Mouse (Mus musculus): ENCODE results near the gene Homer2.

The Homer2 gene

DNA sequence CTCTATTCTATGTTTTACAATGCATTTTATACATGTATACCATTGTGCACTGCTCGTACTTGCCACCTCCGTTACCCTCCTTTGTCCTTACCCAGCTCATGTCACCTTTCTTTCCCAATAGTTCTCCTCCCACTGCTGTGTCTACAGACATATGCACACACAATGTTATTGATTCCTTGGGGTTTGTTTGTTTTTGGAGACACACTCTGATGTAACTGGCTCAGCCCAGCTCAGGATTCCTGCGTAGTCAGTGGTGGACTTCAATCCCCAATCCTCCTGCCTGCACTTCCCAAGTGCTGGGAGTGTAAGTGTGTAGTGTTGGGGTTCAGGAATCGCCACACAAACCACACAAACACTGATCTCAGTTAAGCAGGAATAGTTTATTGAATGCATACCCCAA lies 120.1 kb downstream of the Homer2 start:
- no peak for DNase-seq (ENCODE audit: low spot score)

GRCm38 (mm10) chr7:81585326-81585725 lies 122.0 kb downstream of the Homer2 start:
- DNase-seq (ENCODE audit: low spot score), result no peak

DNA sequence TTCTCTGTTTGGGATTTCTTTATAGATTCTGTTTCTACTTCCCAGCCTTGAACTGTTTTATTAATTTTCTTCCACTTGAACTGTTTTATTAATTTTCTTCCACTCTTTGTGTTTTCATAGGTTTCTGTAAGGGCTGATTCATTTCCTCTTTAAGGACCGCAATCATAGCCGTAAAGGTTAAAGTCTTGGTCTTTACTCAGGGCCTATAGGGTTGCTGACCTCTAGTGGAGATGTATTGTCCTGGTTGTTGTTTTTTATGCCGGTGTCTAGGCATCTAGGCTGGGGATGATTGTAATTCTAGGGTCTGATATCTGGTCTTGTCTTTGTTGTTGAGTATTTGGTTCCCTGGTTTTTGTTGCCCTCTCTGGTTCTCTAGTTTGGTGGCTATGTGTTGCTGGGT lies 123.8 kb downstream of the Homer2 start:
- DNase-seq (ENCODE audit: low spot score), result no peak

DNA sequence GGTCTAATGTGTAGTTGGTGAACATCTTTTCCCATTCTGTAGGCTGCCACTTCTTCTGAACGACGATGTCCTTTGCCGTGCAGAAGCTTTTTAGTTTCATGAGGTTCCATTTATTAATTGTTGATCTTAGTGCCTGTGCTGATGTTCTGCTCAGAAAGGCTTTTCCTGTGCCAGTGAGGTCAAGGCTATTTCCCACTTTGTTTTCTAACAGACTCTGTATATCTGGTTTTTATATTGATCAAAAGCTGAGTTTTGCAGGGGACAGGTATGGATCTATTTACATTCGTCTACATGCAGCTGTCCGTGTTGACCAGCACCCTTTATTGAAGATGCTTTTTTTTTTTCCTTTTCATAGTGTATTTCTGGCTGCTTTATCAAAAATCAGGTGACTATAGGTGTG lies 128.0 kb downstream of the Homer2 start:
- no peak for DNase-seq (ENCODE audit: low spot score)

- DNase-seq (ENCODE audit: low spot score), result no peak
Observed at GRCm38 (mm10) chr7:81578413-81578812, 128.9 kb downstream of the Homer2 start.

GRCm38 (mm10) chr7:81577872-81578271 lies 129.5 kb downstream of the Homer2 start:
- DNase-seq (ENCODE audit: low spot score), result no peak

GRCm38 (mm10) chr7:81575606-81576005 lies 131.7 kb downstream of the Homer2 start:
- no peak for DNase-seq (ENCODE audit: low spot score)

DNA sequence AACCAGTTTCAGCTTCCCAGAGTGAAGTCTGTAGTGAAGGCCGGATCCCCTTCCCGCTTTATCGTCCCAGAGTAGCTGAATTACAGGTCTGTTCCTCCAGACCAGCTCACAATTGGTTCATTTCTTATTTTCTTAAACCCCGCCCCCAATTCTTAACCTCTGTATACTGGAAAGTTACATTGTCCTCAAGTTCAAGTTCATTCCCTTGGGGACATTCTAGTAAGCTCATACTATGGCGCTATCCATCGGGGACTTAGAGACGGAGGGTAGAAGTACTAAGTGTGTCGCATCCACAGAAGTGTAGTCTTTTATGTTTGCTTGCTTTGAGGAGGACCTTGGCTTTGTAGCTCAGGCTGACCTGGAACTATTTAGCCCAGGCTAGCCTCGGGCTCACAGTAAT lies 133.5 kb downstream of the Homer2 start:
- DNase-seq (ENCODE audit: low spot score), result no peak

DNA sequence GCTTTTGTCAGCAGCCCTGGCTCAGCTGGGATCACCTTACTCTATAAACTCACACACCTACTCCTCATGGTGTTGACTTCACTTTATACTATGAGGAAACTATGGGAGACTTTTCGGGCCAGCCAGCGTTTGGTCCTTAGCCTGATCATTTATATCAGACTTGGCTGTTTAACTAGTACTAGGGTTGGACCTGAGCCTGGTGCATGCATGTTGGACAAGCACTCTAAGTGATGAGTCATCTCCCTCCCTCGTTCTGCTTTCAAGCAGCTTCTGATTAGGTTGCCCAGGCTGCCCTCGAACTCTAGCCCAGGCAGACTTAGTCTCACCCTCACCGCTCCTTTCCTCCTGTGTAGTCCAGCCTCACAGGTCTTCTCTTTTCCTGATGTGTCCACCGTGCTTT lies 133.9 kb downstream of the Homer2 start:
- no peak for DNase-seq (ENCODE audit: low spot score)

DNA sequence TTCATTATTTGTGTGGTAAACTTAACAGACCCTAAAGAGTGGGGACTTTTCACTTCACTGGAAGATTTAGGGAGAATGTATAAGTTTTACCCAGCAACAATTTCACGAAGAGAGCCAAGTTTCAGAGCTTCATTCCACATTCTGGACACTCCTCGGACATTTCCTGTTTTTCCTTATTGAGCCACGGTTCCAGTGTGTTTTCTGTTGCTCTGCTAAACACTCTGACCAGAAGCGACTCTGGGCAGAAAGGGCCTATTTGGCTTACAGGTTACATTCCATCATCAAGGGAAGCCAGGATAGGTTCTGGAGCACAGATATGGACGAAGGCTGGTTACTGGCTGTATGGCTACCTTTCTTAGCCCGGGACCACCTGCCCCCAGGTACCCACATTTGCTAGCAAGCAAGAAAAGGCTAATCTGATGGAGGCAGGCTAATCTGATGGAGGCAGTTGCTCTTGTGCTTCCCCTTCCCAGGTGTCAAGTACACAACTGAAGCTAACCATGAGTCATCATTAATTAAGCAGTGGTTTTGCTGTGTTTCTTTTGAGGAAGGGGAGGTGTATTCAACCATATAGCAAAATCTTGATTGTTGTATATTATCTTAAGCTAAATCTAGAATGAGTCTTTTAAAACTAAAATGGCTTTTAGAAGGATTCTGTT lies 134.6 kb downstream of the Homer2 start:
- no peak for DNase-seq (ENCODE audit: low spot score)

DNA sequence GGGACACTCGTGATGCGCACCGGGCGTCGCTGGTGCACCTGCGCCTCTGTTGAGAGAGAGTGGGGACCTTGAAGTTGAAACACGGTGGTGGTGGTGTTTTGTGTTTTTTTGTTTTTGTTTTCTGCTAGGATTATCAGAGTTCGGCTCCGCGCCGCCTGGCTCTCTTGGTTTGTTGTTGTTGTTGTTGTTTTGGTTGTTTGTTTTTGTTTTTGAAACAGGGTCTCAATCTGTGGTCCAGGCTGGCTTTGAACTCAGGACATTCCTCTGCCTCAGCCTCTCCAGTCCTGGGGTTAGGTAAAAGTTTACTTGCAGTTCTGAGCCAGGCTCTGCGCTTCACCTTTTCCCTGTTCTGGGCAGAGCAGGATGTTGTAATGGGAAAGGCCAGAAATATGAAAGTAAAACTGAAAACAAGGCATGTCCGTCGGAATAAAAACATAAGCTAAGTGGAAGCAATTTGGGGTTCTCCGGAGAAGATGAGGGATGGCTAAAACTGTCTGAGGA lies 135.3 kb downstream of the Homer2 start:
- no peak for DNase-seq (ENCODE audit: low spot score)

GRCm38 (mm10) chr7:81571108-81571940 lies 136.0 kb downstream of the Homer2 start, which contains the start of gene Whamm:
TSS of gene Whamm (plus strand) at chr7:81571266.
- DNase-seq (ENCODE audit: low spot score), result peak; percentile 95

- no peak for DNase-seq (ENCODE audit: low spot score)
Observed at GRCm38 (mm10) chr7:81570752-81571107, 136.6 kb downstream of the Homer2 start.

DNA sequence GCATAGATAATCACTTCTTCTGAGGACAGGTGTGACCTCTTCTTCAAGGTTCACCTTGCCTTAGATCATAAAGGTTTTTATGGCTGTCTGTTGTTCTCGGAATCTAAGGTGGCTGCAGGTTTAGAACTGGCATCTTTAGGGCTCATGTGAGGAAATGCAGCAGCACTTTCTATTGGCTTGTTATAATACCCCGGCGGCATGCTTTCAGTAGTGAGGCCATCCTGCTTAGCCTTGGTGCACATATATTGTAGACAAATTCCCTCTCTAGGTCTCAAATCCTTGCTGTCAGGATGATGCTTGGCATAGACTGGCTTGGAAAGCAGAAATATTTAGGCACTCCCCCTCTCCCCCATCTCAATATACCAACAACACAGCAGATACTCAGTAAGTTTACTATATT lies 137.1 kb downstream of the Homer2 start:
- DNase-seq (ENCODE audit: low spot score), result no peak

- no peak for DNase-seq (ENCODE audit: low spot score)
Observed at GRCm38 (mm10) chr7:81569851-81570250, 137.5 kb downstream of the Homer2 start.

DNA sequence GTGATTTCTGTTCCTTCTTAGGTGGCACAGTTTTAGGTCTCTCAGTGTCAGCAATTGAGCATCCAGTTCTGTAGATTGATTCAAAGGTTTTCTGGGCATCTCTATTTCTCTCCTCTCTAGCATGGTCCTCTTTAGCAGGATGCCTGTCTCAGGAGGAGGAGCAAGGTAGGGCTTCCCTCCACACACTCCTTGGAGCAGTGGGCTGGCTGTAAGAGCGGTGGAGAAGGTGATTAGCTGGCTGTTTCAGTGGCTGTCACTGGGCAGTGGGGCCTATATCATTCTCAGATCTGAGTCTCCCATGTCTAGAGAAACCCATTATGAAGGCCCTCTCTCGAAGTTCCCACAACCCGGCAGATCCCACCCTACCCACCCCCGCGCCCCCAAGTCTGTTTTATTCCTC lies 139.9 kb downstream of the Homer2 start:
- no peak for DNase-seq (ENCODE audit: low spot score)

DNA sequence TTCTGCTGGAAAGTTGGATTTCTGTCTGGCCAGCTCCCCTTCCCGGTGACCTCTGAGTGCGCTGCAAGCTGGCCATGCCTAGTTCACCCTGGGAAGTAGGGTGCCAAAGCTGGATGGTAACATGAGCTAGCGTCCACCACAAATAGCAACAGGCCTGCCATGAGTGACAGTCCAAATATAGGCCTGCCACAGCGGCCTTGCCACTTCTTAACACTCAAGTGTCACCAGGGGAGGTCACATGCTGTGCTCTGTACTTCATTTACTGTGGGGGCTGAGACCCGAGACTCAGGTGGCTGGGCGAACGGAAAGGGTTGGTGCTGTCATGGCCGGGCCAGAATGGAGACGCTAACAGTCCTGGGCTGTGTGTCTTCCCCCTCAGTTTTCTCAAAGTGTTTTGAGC lies 140.4 kb downstream of the Homer2 start, which contains the start of gene Fsd2:
Gene Fsd2 (minus strand): TSS at position 53 of the 400 bp plus-strand sequence.
- DNase-seq (ENCODE audit: low spot score), result no peak

- DNase-seq (ENCODE audit: low spot score), result no peak
Observed at GRCm38 (mm10) chr7:81566332-81566731, 141.0 kb downstream of the Homer2 start.

DNA sequence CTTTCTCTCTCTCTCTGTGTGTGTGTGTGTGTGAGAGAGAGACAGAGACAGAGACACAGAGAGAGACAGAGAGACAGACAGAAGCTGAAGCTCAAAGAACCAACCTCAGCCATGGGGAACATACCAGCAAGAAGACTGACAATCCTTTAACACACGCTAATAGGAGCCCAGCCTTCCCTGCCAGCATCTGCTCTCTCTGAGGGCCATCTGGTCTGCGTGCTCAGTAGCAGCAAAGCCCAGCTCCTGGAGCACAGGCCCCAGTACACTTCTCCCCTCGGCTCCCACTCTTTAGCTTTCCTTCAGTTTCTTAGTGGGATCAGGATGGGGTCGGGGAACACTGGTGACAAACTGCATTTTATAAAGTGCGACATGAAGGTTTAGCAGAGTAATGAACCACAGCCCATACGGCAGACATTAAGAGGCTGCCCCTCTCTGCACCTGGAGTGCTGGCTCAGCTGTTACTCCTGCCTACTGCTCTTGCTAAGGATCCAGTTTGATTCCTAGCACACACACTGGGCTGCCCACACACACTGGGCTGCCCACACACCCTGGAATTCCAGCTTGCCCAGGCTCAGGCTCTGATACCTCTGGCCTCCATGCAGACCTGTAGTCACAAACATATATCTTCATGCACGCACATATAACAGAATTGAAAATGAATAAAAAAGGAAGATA lies 141.8 kb downstream of the Homer2 start:
- peak; percentile 17 for DNase-seq (ENCODE audit: low spot score)

DNA sequence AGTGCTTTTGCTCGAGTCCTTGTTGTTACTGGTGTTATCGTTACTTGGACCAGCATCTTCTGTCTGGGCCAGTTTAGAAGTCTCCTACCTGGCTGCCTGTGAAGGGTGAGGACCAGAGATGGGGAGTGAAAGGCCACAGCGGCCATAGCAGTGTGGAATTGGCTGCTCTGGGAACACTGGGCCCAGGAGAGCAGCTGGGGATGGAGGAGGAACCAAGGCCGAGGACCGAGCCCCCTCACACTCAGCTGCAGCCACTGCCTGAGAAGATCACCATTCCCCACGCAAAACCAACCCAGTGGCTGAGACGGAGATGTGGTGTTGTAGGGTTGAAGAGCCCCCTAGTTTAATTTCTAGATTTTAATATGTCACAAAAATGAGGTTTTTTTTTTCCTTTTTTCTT lies 142.6 kb downstream of the Homer2 start:
- no peak for DNase-seq (ENCODE audit: low spot score)

GRCm38 (mm10) chr7:81563506-81564015 lies 143.8 kb downstream of the Homer2 start:
- no peak for DNase-seq (ENCODE audit: low spot score)

DNA sequence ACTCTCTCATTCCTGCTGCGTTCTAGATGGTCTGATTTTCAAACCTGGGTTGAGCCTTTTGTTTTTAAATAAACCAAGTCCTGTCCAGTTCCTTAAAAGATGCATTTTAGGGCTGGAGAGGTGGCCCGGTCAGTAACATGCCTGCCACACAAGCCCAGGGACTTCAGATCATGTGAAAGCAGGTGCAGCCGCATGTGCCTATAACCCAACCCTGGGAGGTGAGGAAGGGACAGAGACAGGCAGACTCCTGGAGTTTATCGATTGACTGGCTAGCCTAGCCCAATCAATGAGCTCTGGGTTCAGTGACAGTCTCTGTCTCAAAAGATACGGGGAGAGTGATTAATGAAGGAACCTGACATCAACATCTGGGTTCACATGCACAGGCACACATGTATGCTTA lies 146.1 kb downstream of the Homer2 start:
- no peak for DNase-seq (ENCODE audit: low spot score)
